Mouse (Mus musculus) olfactory bulb, adult 2 months (tissue): ENCODE measurements around the gene Sez6l.

Experiments
- CTCF ChIP-seq: fragments of 200-500 bp; IDR thresholded peaks from 2 replicates; pipeline ENCODE4 v1.5.1; 2012; ENCODE audit warnings: low read depth, mild to moderate bottlenecking, low read length, moderate library complexity; ENCODE audit not compliant: insufficient read depth
- POLR2A ChIP-seq: fragments of 200-500 bp; IDR thresholded peaks from 2 replicates; pipeline ENCODE4 v1.6.1; 2012; ENCODE audit warnings: mild to moderate bottlenecking, low read depth, low read length, moderate library complexity; ENCODE audit not compliant: insufficient read depth

DNA sequence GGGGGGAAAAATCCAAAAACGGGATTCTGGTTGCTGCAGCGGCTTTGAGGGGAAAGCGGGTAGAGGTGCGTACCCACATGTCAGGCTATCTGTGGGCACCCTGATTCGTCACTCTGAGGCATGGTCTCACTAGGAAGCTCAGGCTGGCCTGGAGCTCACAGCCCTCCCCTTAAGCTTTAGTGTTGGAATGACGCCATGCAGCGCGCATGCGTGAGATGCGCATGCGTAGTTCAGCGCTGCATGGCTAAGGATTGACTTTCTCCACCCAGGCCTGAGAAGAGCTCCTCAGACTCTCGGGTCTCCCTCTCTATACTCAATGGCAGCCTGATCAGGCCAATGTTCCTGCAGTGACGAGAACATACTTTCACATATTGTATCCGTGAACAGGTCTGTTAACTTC lies 24.2 kb downstream of the Sez6l start:
- TF ChIP-seq CTCF (no peak), POLR2A (no peak; the same call in 1 of the 2 replicates)
